Mouse (Mus musculus): Measurements from ENCODE around the gene Kdelc2. TPM values are rescaled to one million over a fixed set of nuclear protein-coding genes. Genes with fewer than 3 reads are reported as not detected.

The Kdelc2 gene
- polyA plus RNA-seq, 1 experiment from 2014 or later = 9.0 TPM

GRCm38 (mm10) chr9:53404753-53405722, 21.2 kb downstream of the Kdelc2 start:
- ATAC-seq (ENCODE audit: insufficient number of reproducible peaks, low FRiP score, low TSS enrichment, low read depth) (peak; percentile 78), DNase-seq (ENCODE audit: low spot score) (peak; percentile 87)
- WGBS = 25% methylated on average over 21 of the region's 21 CpGs
- no peaks in the 10 kb centered on the region for H3K36me3 ChIP-seq (ENCODE audit: control insufficient read depth, insufficient read depth, low read length)
- H3K9me3 ChIP-seq (ENCODE audit: control insufficient read depth, low read length) = no peaks in the 10 kb centered on the region
- peak overlapping the region; percentile 25; the same call in 1 of the 2 replicates for H3K27ac ChIP-seq (replicated peaks; ENCODE audit: low read depth, low read length)
- peaks cover 5% of the 10 kb centered on the region; the same call in 1 of the 2 replicates for H3K4me1 ChIP-seq (ENCODE audit: control insufficient read depth, insufficient read depth, low read length)
- H3K27me3 ChIP-seq (ENCODE audit: control insufficient read depth, insufficient read depth, low read length) = no peaks in the 10 kb centered on the region
- H3K4me2 ChIP-seq (ENCODE audit: low read depth, severe bottlenecking) = peak overlapping the region; percentile 42
- no peak overlapping the region for H3K9ac ChIP-seq (ENCODE audit: low read length)
- peak overlapping the region; percentile 23 for H3K4me3 ChIP-seq (ENCODE audit: low read depth, low read length)

DNA sequence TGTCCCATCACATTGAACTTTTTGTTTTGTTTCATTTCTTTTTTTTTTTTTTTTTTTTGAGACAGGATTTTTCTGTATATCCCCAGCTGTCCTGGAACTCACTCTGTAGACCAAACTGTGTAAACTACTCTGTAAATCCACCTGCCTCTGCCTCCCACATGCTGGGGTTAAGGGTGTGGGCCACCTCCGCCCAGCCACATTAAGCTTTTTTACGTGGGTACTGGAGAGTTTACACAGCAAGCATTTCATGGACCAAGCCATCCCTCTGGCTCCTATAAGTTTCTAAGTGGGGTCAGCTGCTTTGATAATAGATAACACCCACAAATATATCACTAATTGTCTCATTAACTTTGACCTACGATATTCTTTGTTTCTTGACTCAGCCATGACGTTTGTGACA, 24.7 kb downstream of the Kdelc2 start:
- H3K27me3 ChIP-seq (ENCODE audit: control insufficient read depth, insufficient read depth, low read length) = no peaks in the 10 kb centered on the region
- DNase-seq (ENCODE audit: low spot score) = no peak
- no peak overlapping the region for H3K9ac ChIP-seq (ENCODE audit: low read length)
- no peak for ATAC-seq (ENCODE audit: insufficient number of reproducible peaks, low FRiP score, low TSS enrichment, low read depth)
- H3K27ac ChIP-seq (replicated peaks; ENCODE audit: low read depth, low read length) = no peak overlapping the region
- no peaks in the 10 kb centered on the region for H3K9me3 ChIP-seq (ENCODE audit: control insufficient read depth, low read length)
- H3K4me1 ChIP-seq (ENCODE audit: control insufficient read depth, insufficient read depth, low read length) = peaks cover 3% of the 10 kb centered on the region; the same call in 1 of the 2 replicates
- 87% methylated on average over 4 of the region's 4 CpGs for WGBS
- no peak overlapping the region for H3K4me2 ChIP-seq (ENCODE audit: low read depth, severe bottlenecking)
- H3K36me3 ChIP-seq (ENCODE audit: control insufficient read depth, insufficient read depth, low read length) = no peaks in the 10 kb centered on the region
- H3K4me3 ChIP-seq (ENCODE audit: low read depth, low read length) = no peak overlapping the region

- Histone ChIP-seq H3K36me3 (ENCODE audit: control insufficient read depth, insufficient read depth, low read length) (no peaks in the 10 kb centered on the region), H3K27ac (replicated peaks; ENCODE audit: low read depth, low read length) (no peak overlapping the region), H3K27me3 (ENCODE audit: control insufficient read depth, insufficient read depth, low read length) (no peaks in the 10 kb centered on the region), H3K9me3 (ENCODE audit: control insufficient read depth, low read length) (no peaks in the 10 kb centered on the region), H3K9ac (ENCODE audit: low read length) (no peak overlapping the region), H3K4me1 (ENCODE audit: control insufficient read depth, insufficient read depth, low read length) (peaks cover 3% of the 10 kb centered on the region; the same call in 1 of the 2 replicates), H3K4me2 (ENCODE audit: low read depth, severe bottlenecking) (no peak overlapping the region), H3K4me3 (ENCODE audit: low read depth, low read length) (no peak overlapping the region)
- ATAC-seq (ENCODE audit: insufficient number of reproducible peaks, low FRiP score, low TSS enrichment, low read depth) (no peak), DNase-seq (ENCODE audit: low spot score) (no peak)
- WGBS = 91% methylated on average over 2 of the region's 2 CpGs
These were observed 25.1 kb downstream of the Kdelc2 start for GRCm38 (mm10) chr9:53408953-53409361.

GRCm38 (mm10) chr9:53409427-53409826, 25.6 kb downstream of the Kdelc2 start:
- Histone ChIP-seq H3K27ac (replicated peaks; ENCODE audit: low read depth, low read length) (no peak overlapping the region), H3K4me2 (ENCODE audit: low read depth, severe bottlenecking) (no peak overlapping the region), H3K36me3 (ENCODE audit: control insufficient read depth, insufficient read depth, low read length) (no peaks in the 10 kb centered on the region), H3K4me1 (ENCODE audit: control insufficient read depth, insufficient read depth, low read length) (peaks cover 3% of the 10 kb centered on the region; the same call in 1 of the 2 replicates), H3K4me3 (ENCODE audit: low read depth, low read length) (no peak overlapping the region), H3K9me3 (ENCODE audit: control insufficient read depth, low read length) (no peaks in the 10 kb centered on the region), H3K9ac (ENCODE audit: low read length) (no peak overlapping the region), H3K27me3 (ENCODE audit: control insufficient read depth, insufficient read depth, low read length) (no peaks in the 10 kb centered on the region)
- DNase-seq (ENCODE audit: low spot score) = no peak
- ATAC-seq (ENCODE audit: insufficient number of reproducible peaks, low FRiP score, low TSS enrichment, low read depth) = no peak
- WGBS = 77% methylated on average over 3 of the region's 3 CpGs

GRCm38 (mm10) chr9:53422133-53422896, 38.5 kb downstream of the Kdelc2 start:
- no peak for ATAC-seq (ENCODE audit: insufficient number of reproducible peaks, low FRiP score, low TSS enrichment, low read depth)
- no peak for DNase-seq (ENCODE audit: low spot score)
- no peak overlapping the region for H3K27ac ChIP-seq (replicated peaks; ENCODE audit: low read depth, low read length)
- H3K4me2 ChIP-seq (ENCODE audit: low read depth, severe bottlenecking) = no peak overlapping the region
- 72% methylated on average over 9 of the region's 9 CpGs for WGBS
- H3K9me3 ChIP-seq (ENCODE audit: control insufficient read depth, low read length) = no peaks in the 10 kb centered on the region
- H3K36me3 ChIP-seq (ENCODE audit: control insufficient read depth, insufficient read depth, low read length) = no peaks in the 10 kb centered on the region
- H3K9ac ChIP-seq (ENCODE audit: low read length) = no peak overlapping the region
- no peaks in the 10 kb centered on the region for H3K4me1 ChIP-seq (ENCODE audit: control insufficient read depth, insufficient read depth, low read length)
- H3K4me3 ChIP-seq (ENCODE audit: low read depth, low read length) = no peak overlapping the region
- H3K27me3 ChIP-seq (ENCODE audit: control insufficient read depth, insufficient read depth, low read length) = no peaks in the 10 kb centered on the region

DNA sequence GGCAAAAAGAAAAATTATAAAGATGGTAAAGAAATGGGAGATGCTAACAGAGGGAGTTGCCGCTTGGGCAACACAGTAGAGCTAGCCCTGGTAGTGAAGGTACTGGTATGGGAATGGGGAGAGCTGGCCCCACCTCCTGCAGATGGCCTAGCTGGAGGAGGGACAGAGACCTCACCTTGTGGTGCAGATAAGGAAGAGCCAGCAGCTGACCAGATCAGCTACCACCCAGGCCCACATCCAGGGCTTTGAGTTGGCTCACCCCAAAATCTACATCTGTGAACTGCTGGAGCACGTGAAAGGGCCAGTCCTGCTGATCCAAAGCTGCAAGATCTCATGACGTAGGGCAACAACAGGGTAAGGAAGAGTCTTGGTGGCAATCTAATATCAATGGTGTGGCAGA, 42.9 kb downstream of the Kdelc2 start:
- ATAC-seq (ENCODE audit: insufficient number of reproducible peaks, low FRiP score, low TSS enrichment, low read depth) = no peak
- H3K36me3 ChIP-seq (ENCODE audit: control insufficient read depth, insufficient read depth, low read length) = no peaks in the 10 kb centered on the region
- no peak for DNase-seq (ENCODE audit: low spot score)
- WGBS = 89% methylated on average over 3 of the region's 3 CpGs
- no peaks in the 10 kb centered on the region for H3K4me1 ChIP-seq (ENCODE audit: control insufficient read depth, insufficient read depth, low read length)
- no peak overlapping the region for H3K4me2 ChIP-seq (ENCODE audit: low read depth, severe bottlenecking)
- H3K4me3 ChIP-seq (ENCODE audit: low read depth, low read length) = no peak overlapping the region
- H3K27me3 ChIP-seq (ENCODE audit: control insufficient read depth, insufficient read depth, low read length) = no peaks in the 10 kb centered on the region
- H3K27ac ChIP-seq (replicated peaks; ENCODE audit: low read depth, low read length) = no peak overlapping the region
- no peaks in the 10 kb centered on the region for H3K9me3 ChIP-seq (ENCODE audit: control insufficient read depth, low read length)
- no peak overlapping the region for H3K9ac ChIP-seq (ENCODE audit: low read length)

DNA sequence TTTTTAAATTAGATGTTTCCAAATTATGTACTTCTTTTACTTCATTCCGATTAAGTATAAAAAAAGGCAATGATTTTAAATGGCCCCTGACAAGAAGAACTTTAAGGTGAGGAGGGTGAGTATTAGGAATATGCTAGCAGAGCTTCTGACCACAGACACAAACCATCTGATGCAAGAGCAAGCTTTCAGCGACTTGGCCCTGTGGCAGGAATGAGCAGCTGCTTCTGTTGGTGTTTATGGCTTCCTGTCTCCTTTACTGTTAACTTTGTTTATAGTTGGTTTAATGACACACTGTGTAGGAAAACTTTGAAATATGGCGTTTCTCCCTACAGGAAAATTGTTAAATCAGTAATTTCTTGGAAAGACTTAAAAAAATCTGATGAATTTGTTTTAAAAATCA, 43.8 kb downstream of the Kdelc2 start:
- Histone ChIP-seq H3K9ac (ENCODE audit: low read length) (no peak overlapping the region), H3K4me2 (ENCODE audit: low read depth, severe bottlenecking) (no peak overlapping the region), H3K36me3 (ENCODE audit: control insufficient read depth, insufficient read depth, low read length) (no peaks in the 10 kb centered on the region), H3K4me3 (ENCODE audit: low read depth, low read length) (no peak overlapping the region), H3K4me1 (ENCODE audit: control insufficient read depth, insufficient read depth, low read length) (no peaks in the 10 kb centered on the region), H3K27ac (replicated peaks; ENCODE audit: low read depth, low read length) (no peak overlapping the region), H3K9me3 (ENCODE audit: control insufficient read depth, low read length) (no peaks in the 10 kb centered on the region), H3K27me3 (ENCODE audit: control insufficient read depth, insufficient read depth, low read length) (no peaks in the 10 kb centered on the region)
- ATAC-seq (ENCODE audit: insufficient number of reproducible peaks, low FRiP score, low TSS enrichment, low read depth) = no peak
- 50% methylated on average over 3 of the region's 3 CpGs for WGBS
- DNase-seq (ENCODE audit: low spot score) = no peak

GRCm38 (mm10) chr9:53435830-53436570, 52.2 kb downstream of the Kdelc2 start:
- H3K27ac ChIP-seq (replicated peaks; ENCODE audit: low read depth, low read length) = no peak overlapping the region
- ATAC-seq (ENCODE audit: insufficient number of reproducible peaks, low FRiP score, low TSS enrichment, low read depth) = no peak
- no peak overlapping the region for H3K4me2 ChIP-seq (ENCODE audit: low read depth, severe bottlenecking)
- H3K9me3 ChIP-seq (ENCODE audit: control insufficient read depth, low read length) = no peaks in the 10 kb centered on the region
- H3K9ac ChIP-seq (ENCODE audit: low read length) = no peak overlapping the region
- no peaks in the 10 kb centered on the region for H3K4me1 ChIP-seq (ENCODE audit: control insufficient read depth, insufficient read depth, low read length)
- H3K36me3 ChIP-seq (ENCODE audit: control insufficient read depth, insufficient read depth, low read length) = no peaks in the 10 kb centered on the region; the same call in 1 of the 2 replicates
- H3K4me3 ChIP-seq (ENCODE audit: low read depth, low read length) = no peak overlapping the region
- 92% methylated on average over 14 of the region's 14 CpGs for WGBS
- DNase-seq (ENCODE audit: low spot score) = no peak
- H3K27me3 ChIP-seq (ENCODE audit: control insufficient read depth, insufficient read depth, low read length) = no peaks in the 10 kb centered on the region

Measured in limb, embryonic 11.5 days (tissue).